Mouse (Mus musculus) MEL (cell line): ENCODE data around the gene Rapgef2.

ENCODE experiments used
- BHLHE40 ChIP-seq: IDR thresholded peaks from 2 replicates; pipeline ENCODE4 v1.6.1; 2012; ENCODE audit warnings: low read depth, mild to moderate bottlenecking, inconsistent platforms, low read length, improper control_type of control experiment, borderline replicate concordance
- CHD2 ChIP-seq: IDR thresholded peaks from 2 replicates; pipeline ENCODE4 v1.6.1; 2011; ENCODE audit warnings: low read length, improper control_type of control experiment
- CTCF ChIP-seq, 3 experiments: IDR thresholded peaks in 2 of 3; conservative IDR thresholded peaks in 1 of 3; 2 replicates each; pipeline ENCODE4 v1.5.1; 2011 to 2012; ENCODE audit warnings: low read length in 3 of 3, low read depth in 2 of 3, mild to moderate bottlenecking in 2 of 3, improper control_type of control experiment in 1 of 3, inconsistent platforms in 1 of 3, mixed read lengths in 1 of 3, moderate library complexity in 1 of 3; ENCODE audit not compliant: control insufficient read depth in 1 of 3, insufficient read depth in 1 of 3, poor library complexity in 1 of 3, severe bottlenecking in 1 of 3
- EP300 ChIP-seq, 2 experiments: IDR thresholded peaks; 2 replicates each; pipeline ENCODE4 v1.6.1; 2011; ENCODE audit warnings: improper control_type of control experiment in 2 of 2, low read length in 2 of 2, low read depth in 1 of 2, mild to moderate bottlenecking in 1 of 2
- ETS1 ChIP-seq: IDR thresholded peaks from 2 replicates; pipeline ENCODE4 v1.6.1; 2012; ENCODE audit warnings: low read depth, mild to moderate bottlenecking, inconsistent platforms, low read length, improper control_type of control experiment, moderate library complexity
- JUND ChIP-seq: IDR thresholded peaks from 2 replicates; pipeline ENCODE4 v1.6.1; 2011; ENCODE audit warnings: low read depth, mild to moderate bottlenecking, improper control_type of control experiment, low read length
- MAFK ChIP-seq: IDR thresholded peaks from 2 replicates; pipeline ENCODE4 v1.6.1; 2011; ENCODE audit warnings: low read depth, mild to moderate bottlenecking, low read length, improper control_type of control experiment, borderline replicate concordance
- MAX ChIP-seq: IDR thresholded peaks from 2 replicates; pipeline ENCODE4 v1.6.1; 2011; ENCODE audit warnings: low read length, improper control_type of control experiment
- POLR2A ChIP-seq, 2 experiments: IDR thresholded peaks; 2 replicates each; pipeline ENCODE4 v1.6.1; 2011 to 2012; ENCODE audit warnings: low read length in 2 of 2, mild to moderate bottlenecking in 2 of 2, control low read depth in 1 of 2, improper control_type of control experiment in 1 of 2, low read depth in 1 of 2, moderate library complexity in 1 of 2; ENCODE audit not compliant: control insufficient read depth in 1 of 2, insufficient read depth in 1 of 2, poor library complexity in 1 of 2
- POLR2AphosphoS5 ChIP-seq: IDR thresholded peaks from 2 replicates; pipeline ENCODE4 v1.6.1; 2012; ENCODE audit warnings: low read depth, borderline replicate concordance, mild to moderate bottlenecking, inconsistent platforms, low read length, moderate library complexity, mixed read lengths
- RAD21 ChIP-seq: IDR thresholded peaks from 2 replicates; pipeline ENCODE4 v1.6.1; 2011; ENCODE audit warnings: mild to moderate bottlenecking, low read depth, low read length, improper control_type of control experiment
- RCOR1 ChIP-seq: IDR thresholded peaks from 2 replicates; pipeline ENCODE4 v1.6.1; 2012; ENCODE audit warnings: low read depth, mild to moderate bottlenecking, inconsistent platforms, low read length, improper control_type of control experiment
- ZNF384 ChIP-seq: IDR thresholded peaks from 2 replicates; pipeline ENCODE4 v1.6.1; 2012; ENCODE audit warnings: low read depth, mild to moderate bottlenecking, inconsistent platforms, low read length, improper control_type of control experiment

GRCm38 (mm10) chr3:79083881-79084280, 202.4 kb downstream of the Rapgef2 start:
- no peak for TF ChIP-seq CTCF (IDR thresholded peaks at IDR 0.05 in 2 of 3, conservative IDR thresholded peaks at IDR 0.05 in 1 of 3; ENCODE audit: control insufficient read depth in 1 of 3, insufficient read depth in 1 of 3, low read depth in 2 of 3, low read length in 3 of 3, poor library complexity in 1 of 3, severe bottlenecking in 1 of 3)
- TF ChIP-seq MAX, result no peak
- no peak for TF ChIP-seq POLR2AphosphoS5
- TF ChIP-seq RCOR1, result no peak
- TF ChIP-seq JUND, result no peak
- TF ChIP-seq RAD21, result no peak
- no peak for TF ChIP-seq EP300 (IDR thresholded peaks at IDR 0.05; ENCODE audit: low read depth in 1 of 2, low read length in 2 of 2)
- no peak for TF ChIP-seq CHD2
- TF ChIP-seq POLR2A (IDR thresholded peaks at IDR 0.05; ENCODE audit: control insufficient read depth in 1 of 2, insufficient read depth in 1 of 2, low read depth in 1 of 2, low read length in 2 of 2, poor library complexity in 1 of 2), result no peak
- no peak for TF ChIP-seq MAFK
- TF ChIP-seq ZNF384, result no peak
- TF ChIP-seq ETS1, result no peak
- no peak for TF ChIP-seq BHLHE40
